Mouse (Mus musculus): ENCODE results near the gene Stab1. TPM values are rescaled to one million over a fixed set of nuclear protein-coding genes. Genes with fewer than 3 reads are reported as not detected.

The Stab1 gene
- total and polyA plus RNA-seq, 2 experiments from 2014 or later: 11.7 to 25.5 TPM

DNA sequence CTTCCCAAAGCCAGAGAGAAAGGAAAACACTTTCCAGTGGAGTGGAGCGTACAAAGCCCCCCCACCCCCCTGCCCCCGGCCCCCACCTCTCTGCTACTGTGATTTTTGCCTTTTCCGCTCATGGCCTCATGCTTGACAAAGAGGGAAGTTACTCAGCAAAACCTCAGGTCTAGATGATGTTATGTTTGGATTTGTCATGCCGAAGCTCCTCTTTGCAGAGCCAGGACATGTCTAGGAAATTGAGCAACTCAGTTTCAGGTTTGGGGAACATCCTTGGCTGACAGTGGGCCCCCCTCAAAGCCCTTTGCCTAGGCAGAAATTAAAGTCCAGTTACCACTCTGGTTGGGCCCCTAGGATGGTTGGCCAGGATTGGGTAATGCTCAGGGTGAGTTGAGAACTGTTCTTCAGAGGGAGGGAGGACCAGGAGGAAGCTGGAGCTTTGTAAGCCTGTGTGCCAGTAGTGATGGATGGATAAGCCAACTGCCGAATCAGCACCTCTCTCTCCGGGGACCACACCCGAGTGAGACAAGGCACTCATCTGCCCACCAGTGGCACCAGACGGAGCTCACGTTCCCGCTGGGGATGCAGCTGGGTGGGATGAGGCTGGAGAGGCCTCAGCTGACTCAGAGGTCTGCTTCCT, 2.3 kb downstream of the Stab1 start:
- Histone ChIP-seq H3K27me3 (ENCODE audit: insufficient read depth, low read length) (no peaks in the 10 kb centered on the region), H3K36me3 (ENCODE audit: insufficient read depth, low read length) (peaks cover 8% of the 10 kb centered on the region), H3K4me1 (ENCODE audit: insufficient read depth, low read length) (no peaks in the 10 kb centered on the region; the same call in 1 of the 2 replicates), H3K4me2 (ENCODE audit: low read depth, low read length, poor library complexity, severe bottlenecking) (no peak overlapping the region), H3K4me3 (ENCODE audit: low read depth, low read length) (no peak overlapping the region), H3K9me3 (ENCODE audit: low read length) (no peaks in the 10 kb centered on the region), H3K9ac (replicated peaks; ENCODE audit: low read length, poor library complexity, severe bottlenecking) (no peak overlapping the region), H3K27ac (ENCODE audit: low read depth, low read length) (no peak overlapping the region)
- 66% methylated on average over 10 of the region's 10 CpGs for WGBS
- DNase-seq (ENCODE audit: low spot score) (no peak), ATAC-seq (ENCODE audit: low FRiP score) (no peak)
- no peak for TF ChIP-seq CTCF (IDR thresholded peaks at IDR 0.05)

- H3K4me3 ChIP-seq (ENCODE audit: low read depth, low read length): no peak overlapping the region
- no peaks in the 10 kb centered on the region; the same call in 1 of the 2 replicates for H3K4me1 ChIP-seq (ENCODE audit: insufficient read depth, low read length)
- WGBS: 49% methylated on average over 7 of the region's 7 CpGs
- H3K27me3 ChIP-seq (ENCODE audit: insufficient read depth, low read length): no peaks in the 10 kb centered on the region
- DNase-seq (ENCODE audit: low spot score): no peak
- H3K9ac ChIP-seq (replicated peaks; ENCODE audit: low read length, poor library complexity, severe bottlenecking): no peak overlapping the region
- no peak overlapping the region for H3K4me2 ChIP-seq (ENCODE audit: low read depth, low read length, poor library complexity, severe bottlenecking)
- ATAC-seq (ENCODE audit: low FRiP score): no peak
- H3K27ac ChIP-seq (ENCODE audit: low read depth, low read length): no peak overlapping the region
- H3K9me3 ChIP-seq (ENCODE audit: low read length): no peaks in the 10 kb centered on the region
- H3K36me3 ChIP-seq (ENCODE audit: insufficient read depth, low read length): 0 out of 2 replicates have a peak, but pooled peaks cover 3% of the 10 kb centered on the region
- no peak for TF ChIP-seq CTCF (IDR thresholded peaks at IDR 0.05)
These were observed 3.0 kb downstream of the Stab1 start for GRCm38 (mm10) chr14:31165458-31165857.

GRCm38 (mm10) chr14:31165010-31165409, 3.4 kb downstream of the Stab1 start:
- Histone ChIP-seq H3K4me2 (ENCODE audit: low read depth, low read length, poor library complexity, severe bottlenecking) (no peak overlapping the region), H3K9me3 (ENCODE audit: low read length) (no peaks in the 10 kb centered on the region), H3K36me3 (ENCODE audit: insufficient read depth, low read length) (no peaks in the 10 kb centered on the region), H3K9ac (replicated peaks; ENCODE audit: low read length, poor library complexity, severe bottlenecking) (no peak overlapping the region), H3K4me3 (ENCODE audit: low read depth, low read length) (no peak overlapping the region), H3K27ac (ENCODE audit: low read depth, low read length) (no peak overlapping the region), H3K27me3 (ENCODE audit: insufficient read depth, low read length) (no peaks in the 10 kb centered on the region), H3K4me1 (ENCODE audit: insufficient read depth, low read length) (no peaks in the 10 kb centered on the region; the same call in 1 of the 2 replicates)
- ATAC-seq (ENCODE audit: low FRiP score) (no peak), DNase-seq (ENCODE audit: low spot score) (no peak)
- 56% methylated on average over 2 of the region's 2 CpGs for WGBS
- no peak for TF ChIP-seq CTCF (IDR thresholded peaks at IDR 0.05)

DNA sequence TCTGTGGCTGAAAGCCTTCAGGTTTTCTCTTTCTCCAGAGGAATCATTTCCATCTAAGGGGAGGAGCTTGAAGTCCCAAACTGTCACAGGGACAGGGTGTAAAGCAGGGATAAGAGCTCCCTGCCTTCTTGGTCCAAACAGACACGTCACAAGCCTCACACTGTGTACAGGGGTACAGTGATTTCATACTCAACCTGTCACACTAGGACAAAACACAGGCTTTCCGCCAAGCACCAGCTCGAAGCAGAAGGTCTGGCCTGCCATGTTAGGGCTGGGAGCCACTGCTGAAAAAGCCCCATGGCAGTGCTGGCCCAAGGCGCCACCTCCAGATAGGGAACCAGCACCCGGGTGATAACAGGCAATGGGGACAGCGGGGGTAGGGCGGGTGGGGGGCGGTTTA, 4.4 kb downstream of the Stab1 start:
- Histone ChIP-seq H3K4me3 (ENCODE audit: low read depth, low read length) (no peak overlapping the region), H3K27me3 (ENCODE audit: insufficient read depth, low read length) (no peaks in the 10 kb centered on the region), H3K36me3 (ENCODE audit: insufficient read depth, low read length) (no peaks in the 10 kb centered on the region), H3K27ac (ENCODE audit: low read depth, low read length) (no peak overlapping the region), H3K9ac (replicated peaks; ENCODE audit: low read length, poor library complexity, severe bottlenecking) (no peak overlapping the region), H3K4me1 (ENCODE audit: insufficient read depth, low read length) (no peaks in the 10 kb centered on the region; the same call in 1 of the 2 replicates), H3K9me3 (ENCODE audit: low read length) (no peaks in the 10 kb centered on the region), H3K4me2 (ENCODE audit: low read depth, low read length, poor library complexity, severe bottlenecking) (no peak overlapping the region)
- no peak for TF ChIP-seq CTCF (IDR thresholded peaks at IDR 0.05)
- WGBS: 84% methylated on average over 8 of the region's 8 CpGs
- no peak for DNase-seq (ENCODE audit: low spot score)
- ATAC-seq (ENCODE audit: low FRiP score): no peak

GRCm38 (mm10) chr14:31161638-31162037, 6.8 kb downstream of the Stab1 start:
- TF ChIP-seq CTCF (IDR thresholded peaks at IDR 0.05): no peak
- DNase-seq (ENCODE audit: low spot score) (no peak), ATAC-seq (ENCODE audit: low FRiP score) (no peak)
- Histone ChIP-seq H3K4me1 (ENCODE audit: insufficient read depth, low read length) (no peaks in the 10 kb centered on the region; the same call in 1 of the 2 replicates), H3K27me3 (ENCODE audit: insufficient read depth, low read length) (no peaks in the 10 kb centered on the region), H3K27ac (ENCODE audit: low read depth, low read length) (no peak overlapping the region), H3K4me2 (ENCODE audit: low read depth, low read length, poor library complexity, severe bottlenecking) (no peak overlapping the region), H3K4me3 (ENCODE audit: low read depth, low read length) (no peak overlapping the region), H3K9ac (replicated peaks; ENCODE audit: low read length, poor library complexity, severe bottlenecking) (no peak overlapping the region), H3K9me3 (ENCODE audit: low read length) (no peaks in the 10 kb centered on the region), H3K36me3 (ENCODE audit: insufficient read depth, low read length) (no peaks in the 10 kb centered on the region)
- WGBS: 57% methylated on average over 10 of the region's 10 CpGs

DNA sequence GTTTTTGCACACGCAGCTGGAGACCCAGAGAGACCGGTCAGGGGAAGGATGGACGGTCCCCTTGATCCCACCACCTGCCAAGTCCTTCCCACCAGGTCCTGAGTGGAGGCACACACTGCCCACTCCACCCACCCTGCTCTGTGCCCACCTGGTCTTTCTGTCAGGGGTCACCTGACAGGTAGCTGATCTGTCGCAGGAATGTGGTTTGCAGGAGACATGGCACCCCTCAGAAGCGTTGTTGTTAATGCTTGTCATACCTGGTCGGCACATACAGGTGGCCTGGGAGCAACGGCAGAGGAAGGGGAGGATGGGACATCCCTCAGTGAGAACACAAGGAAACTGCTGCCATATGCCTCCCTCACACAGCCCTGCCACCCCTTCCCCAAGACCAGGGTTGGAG, 7.2 kb downstream of the Stab1 start:
- no peak for TF ChIP-seq CTCF (IDR thresholded peaks at IDR 0.05)
- H3K9ac ChIP-seq (replicated peaks; ENCODE audit: low read length, poor library complexity, severe bottlenecking): no peak overlapping the region
- H3K4me3 ChIP-seq (ENCODE audit: low read depth, low read length): no peak overlapping the region
- H3K27ac ChIP-seq (ENCODE audit: low read depth, low read length): no peak overlapping the region
- DNase-seq (ENCODE audit: low spot score) (no peak), ATAC-seq (ENCODE audit: low FRiP score) (no peak)
- H3K4me2 ChIP-seq (ENCODE audit: low read depth, low read length, poor library complexity, severe bottlenecking): no peak overlapping the region
- no peaks in the 10 kb centered on the region for H3K36me3 ChIP-seq (ENCODE audit: insufficient read depth, low read length)
- no peaks in the 10 kb centered on the region for H3K9me3 ChIP-seq (ENCODE audit: low read length)
- no peaks in the 10 kb centered on the region; the same call in 1 of the 2 replicates for H3K4me1 ChIP-seq (ENCODE audit: insufficient read depth, low read length)
- WGBS: 91% methylated on average over 7 of the region's 7 CpGs
- no peaks in the 10 kb centered on the region for H3K27me3 ChIP-seq (ENCODE audit: insufficient read depth, low read length)

Data from midbrain, postnatal 0 days (tissue).